10 mouse cellular contexts compared by ENCODE assay signal in the genomic region with DNA sequence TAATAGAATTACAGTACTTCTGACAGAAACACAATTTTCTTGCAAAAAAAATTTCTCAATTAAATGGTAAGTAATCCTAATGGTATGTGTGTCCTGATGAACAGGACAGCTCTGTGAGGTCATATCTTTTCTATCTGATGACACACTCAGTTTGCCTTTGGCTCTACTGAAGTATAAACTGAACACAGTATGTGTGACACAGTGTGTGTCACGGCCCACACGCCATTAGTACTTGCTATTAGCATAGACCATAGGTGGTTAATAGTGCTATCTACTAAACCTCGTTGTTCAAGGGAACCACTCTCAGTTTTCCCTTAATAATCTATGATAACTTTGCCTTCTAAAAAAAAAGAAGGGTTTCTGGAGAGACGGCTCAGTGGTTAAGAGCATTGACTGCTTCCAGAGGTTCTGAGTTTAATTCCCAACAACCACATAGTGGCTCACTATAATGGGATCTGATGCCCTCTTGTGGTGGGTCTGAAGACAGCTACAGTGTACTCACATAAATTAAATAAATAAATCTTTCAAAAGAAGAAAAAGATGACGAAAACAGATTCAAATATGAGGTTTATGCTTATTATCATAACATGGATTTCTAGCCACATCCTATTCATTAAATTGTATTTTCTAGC. TPM values are rescaled to one million over a fixed set of nuclear protein-coding genes. Genes with fewer than 3 reads are reported as not detected.
DNase-seq lines count a peak whose midpoint lies in the region; ATAC-seq and TF ChIP-seq lines count a peak whose summit lies in the region.
"Had no signal": no experiment of that assay in that cellular context is flagged by ENCODE, and none has a peak within 500 bp of the region (broad histone marks: within the 10 kb centered on the region; RNA-seq: fewer than 3 reads in every experiment).

No protein-coding gene starts in this region.

- no peaks in the 10 kb centered on the region for H3K36me3 ChIP-seq in limb, embryonic 13.5 days
- no peaks in the 10 kb centered on the region for H3K36me3 ChIP-seq in limb, embryonic 10.5 days
- no peaks in the 10 kb centered on the region for H3K36me3 ChIP-seq in G1E (replicated peaks)
- H3K36me3 ChIP-seq in midbrain, postnatal 0 days (ENCODE audit: insufficient read depth, low read length), result no peaks in the 10 kb centered on the region
- H3K36me3 ChIP-seq: lung, embryonic 15.5 days had no signal

- no peak overlapping the region for H3K4me3 ChIP-seq in limb, embryonic 13.5 days
- no peak overlapping the region for H3K4me3 ChIP-seq in limb, embryonic 10.5 days
- no peak overlapping the region for H3K4me3 ChIP-seq in G1E (ENCODE audit: low read depth, low read length)
- H3K4me3 ChIP-seq in midbrain, postnatal 0 days (ENCODE audit: low read depth, low read length), result no peak overlapping the region
- H3K4me3 ChIP-seq: erythroblast, embryonic 14.5 days; lung, embryonic 15.5 days had no signal

- H3K4me2 ChIP-seq in limb, embryonic 13.5 days (replicated peaks), result no peak overlapping the region
- H3K4me2 ChIP-seq in midbrain, postnatal 0 days (ENCODE audit: low read depth, low read length, poor library complexity, severe bottlenecking), result no peak overlapping the region
- H3K4me2 ChIP-seq: lung, embryonic 15.5 days had no signal

- H3K4me1 ChIP-seq in limb, embryonic 13.5 days, result no peaks in the 10 kb centered on the region
- peaks cover 3% of the 10 kb centered on the region for H3K4me1 ChIP-seq in limb, embryonic 10.5 days
- H3K4me1 ChIP-seq in G1E (ENCODE audit: insufficient read depth, low read depth, low read length), result no peaks in the 10 kb centered on the region
- H3K4me1 ChIP-seq in midbrain, postnatal 0 days (ENCODE audit: insufficient read depth, low read length), result no peaks in the 10 kb centered on the region
- H3K4me1 ChIP-seq: lung, embryonic 15.5 days had no signal

- H3K27ac ChIP-seq in limb, embryonic 13.5 days, result no peak overlapping the region
- no peak overlapping the region for H3K27ac ChIP-seq in limb, embryonic 10.5 days
- no peak overlapping the region for H3K27ac ChIP-seq in midbrain, postnatal 0 days (ENCODE audit: low read depth, low read length)
- H3K27ac ChIP-seq: lung, embryonic 15.5 days had no signal

- intact Hi-C loops in gastrocnemius, postnatal 14 days (cut with DNase I; ENCODE audit: low total_unique reads), result no loop called here

- no peaks in the 10 kb centered on the region for H3K9me3 ChIP-seq in limb, embryonic 13.5 days
- no peaks in the 10 kb centered on the region for H3K9me3 ChIP-seq in limb, embryonic 10.5 days (replicated peaks)
- H3K9me3 ChIP-seq in G1E (replicated peaks), result no peaks in the 10 kb centered on the region
- H3K9me3 ChIP-seq in midbrain, postnatal 0 days (ENCODE audit: low read length), result no peaks in the 10 kb centered on the region
- H3K9me3 ChIP-seq: lung, embryonic 15.5 days had no signal

- peak; percentile 16; the same call in 1 of the 2 replicates for TF ChIP-seq CTCF in G1E (IDR thresholded peaks at IDR 0.05; ENCODE audit: low read depth, low read length)
- peak; percentile 75 for TF ChIP-seq CTCF in midbrain, postnatal 0 days (IDR thresholded peaks at IDR 0.05)

- 62% methylated on average over 5 of the region's 5 CpGs for WGBS in limb, embryonic 13.5 days
- WGBS in limb, embryonic 10.5 days, result 65% methylated on average over 5 of the region's 5 CpGs
- WGBS in midbrain, postnatal 0 days, result 61% methylated on average over 5 of the region's 5 CpGs

- no peak overlapping the region for H3K9ac ChIP-seq in limb, embryonic 13.5 days
- H3K9ac ChIP-seq in midbrain, postnatal 0 days (replicated peaks; ENCODE audit: low read length, poor library complexity, severe bottlenecking), result no peak overlapping the region
- H3K9ac ChIP-seq: lung, embryonic 15.5 days had no signal

- DNase-seq in limb, embryonic 10.5 days (ENCODE audit: low spot score), result no peak
- no peak for DNase-seq in G1E (ENCODE audit: low spot score)
- DNase-seq in adrenal gland, postnatal 25 days, result peak; percentile 8
- peak; percentile 23 for DNase-seq in gastrocnemius, postnatal 14 days
- peak; percentile 72 for DNase-seq in kidney, postnatal 10 days
- peak; percentile 62 for DNase-seq in midbrain, postnatal 0 days (ENCODE audit: low spot score)
- DNase-seq in yolk sac, embryonic 10.5 days (ENCODE audit: low spot score), result no peak

- 0 out of 2 replicates have a peak, but pooled peaks have one; percentile 67 for ATAC-seq in limb, embryonic 13.5 days (ENCODE audit: low FRiP score, low read depth)
- ATAC-seq in G1E (ENCODE audit: extremely low read depth, insufficient number of reproducible peaks, low FRiP score, poor library complexity, severe bottlenecking), result 0 out of 2 replicates have a peak, but pooled peaks have one; percentile 8
- 0 out of 2 replicates have a peak, but pooled peaks have one; percentile 49 for ATAC-seq in midbrain, postnatal 0 days (ENCODE audit: low FRiP score)

- H3K27me3 ChIP-seq in limb, embryonic 13.5 days, result no peaks in the 10 kb centered on the region
- H3K27me3 ChIP-seq in limb, embryonic 10.5 days (ENCODE audit: low read depth, poor library complexity, severe bottlenecking), result no peaks in the 10 kb centered on the region
- H3K27me3 ChIP-seq in G1E (ENCODE audit: insufficient read depth, low read length), result no peaks in the 10 kb centered on the region
- H3K27me3 ChIP-seq in midbrain, postnatal 0 days (ENCODE audit: insufficient read depth, low read length), result no peaks in the 10 kb centered on the region
- H3K27me3 ChIP-seq: lung, embryonic 15.5 days had no signal

RNA-seq across cellular contexts. Expression of a gene that starts 11.5 kb away (rescaled TPM):
- 76.3 and 79.1 TPM in 2 replicates for polyA plus RNA-seq in limb, embryonic 13.5 days (2015; fragmentation: Nextera tagmentation; extraction: Ambion mirVana)
- 80.2 and 84.7 TPM in 2 replicates for polyA plus RNA-seq in limb, embryonic 10.5 days (2016; fragmentation: Nextera tagmentation; extraction: Ambion mirVana)
- total RNA-seq in G1E (2014; fragmentation: Nextera tagmentation) (77.0 and 96.8 TPM in 2 replicates), G1E (2017) (53.4 and 69.7 TPM in 2 replicates)
- polyA plus RNA-seq in G1E (2012), result 76.1 and 79.6 TPM in 2 replicates
- 36.8 and 37.2 TPM in 2 replicates for total RNA-seq in adrenal gland, postnatal 25 days (2021)
- total RNA-seq in gastrocnemius, postnatal 14 days (2021), result 10 to 100 TPM; 22.5 to 23.4 TPM
- total RNA-seq in midbrain, postnatal 0 days (2014; rRNA removed), result 12.8 and 16.5 TPM in 2 replicates
- 51.1 and 55.1 TPM in 2 replicates for polyA plus RNA-seq in midbrain, postnatal 0 days (2015; fragmentation: Nextera tagmentation; extraction: Ambion mirVana)

RNA-seq across cellular contexts. Expression of a gene that starts 15.1 kb away (rescaled TPM):
- 0.27 TPM in 1 of 2 replicates, not detected in the other for polyA plus RNA-seq in limb, embryonic 13.5 days (2015; fragmentation: Nextera tagmentation; extraction: Ambion mirVana)
- polyA plus RNA-seq in limb, embryonic 10.5 days (2016; fragmentation: Nextera tagmentation; extraction: Ambion mirVana), result 0.14 TPM in 1 of 2 replicates, not detected in the other
- total RNA-seq in G1E (2014; fragmentation: Nextera tagmentation), result not detected in 2 replicates
- not detected in 2 replicates for total RNA-seq in G1E (2017)
- polyA plus RNA-seq in G1E (2012), result not detected in 2 replicates
- total RNA-seq in adrenal gland, postnatal 25 days (2021), result 0.27 TPM in 1 of 2 replicates, not detected in the other
- total RNA-seq in gastrocnemius, postnatal 14 days (2021), result under 1 TPM; 0.24 to 0.43 TPM
- total RNA-seq in midbrain, postnatal 0 days (2014; rRNA removed), result 0.82 and 1.7 TPM in 2 replicates
- 0.47 and 0.58 TPM in 2 replicates for polyA plus RNA-seq in midbrain, postnatal 0 days (2015; fragmentation: Nextera tagmentation; extraction: Ambion mirVana)
- polyA plus RNA-seq: erythroblast, embryonic 14.5 days; lung, embryonic 15.5 days had no signal

RNA-seq across cellular contexts. Expression of a gene that starts 22.1 kb away (rescaled TPM):
- 9.4 and 10.1 TPM in 2 replicates for polyA plus RNA-seq in limb, embryonic 13.5 days (2015; fragmentation: Nextera tagmentation; extraction: Ambion mirVana)
- polyA plus RNA-seq in limb, embryonic 10.5 days (2016; fragmentation: Nextera tagmentation; extraction: Ambion mirVana), result 8.1 and 9.6 TPM in 2 replicates
- total RNA-seq in G1E (2014; fragmentation: Nextera tagmentation) (11.9 and 14.0 TPM in 2 replicates), G1E (2017) (14.7 and 17.0 TPM in 2 replicates)
- polyA plus RNA-seq in G1E (2012), result 2.5 and 3.1 TPM in 2 replicates
- 31.1 and 41.5 TPM in 2 replicates for total RNA-seq in adrenal gland, postnatal 25 days (2021)
- 1 to 10 TPM; 7.0 to 8.4 TPM for total RNA-seq in gastrocnemius, postnatal 14 days (2021)
- 250 and 309 TPM in 2 replicates for total RNA-seq in midbrain, postnatal 0 days (2014; rRNA removed)
- polyA plus RNA-seq in midbrain, postnatal 0 days (2015; fragmentation: Nextera tagmentation; extraction: Ambion mirVana), result 212 and 248 TPM in 2 replicates

RNA-seq across cellular contexts. Expression of a gene that starts 55.0 kb away (rescaled TPM):
- 0.05 and 0.10 TPM in 2 replicates for polyA plus RNA-seq in limb, embryonic 13.5 days (2015; fragmentation: Nextera tagmentation; extraction: Ambion mirVana)
- 0.06 TPM in 1 of 2 replicates, not detected in the other for polyA plus RNA-seq in limb, embryonic 10.5 days (2016; fragmentation: Nextera tagmentation; extraction: Ambion mirVana)
- total RNA-seq in G1E (2014; fragmentation: Nextera tagmentation), result not detected in 2 replicates
- total RNA-seq in G1E (2017), result 0.06 and 0.11 TPM in 2 replicates
- polyA plus RNA-seq in G1E (2012), result not detected in 2 replicates
- not detected in 2 replicates for total RNA-seq in adrenal gland, postnatal 25 days (2021)
- not detected for total RNA-seq in gastrocnemius, postnatal 14 days (2021)
- not detected in 2 replicates for total RNA-seq in midbrain, postnatal 0 days (2014; rRNA removed)
- not detected in 2 replicates for polyA plus RNA-seq in midbrain, postnatal 0 days (2015; fragmentation: Nextera tagmentation; extraction: Ambion mirVana)
- polyA plus RNA-seq: erythroblast, embryonic 14.5 days; lung, embryonic 15.5 days had no signal

Comparison
In these comparisons a context has a peak if more than half of its experiments do, and no peak if none do; other contexts are left out.
1. ATAC-seq: peak in every context shown above with its lines; median percentile 67 in limb, embryonic 13.5 days; 49 in midbrain, postnatal 0 days; 8 in G1E.
2. DNase-seq: peak in adrenal gland, postnatal 25 days (single experiment), gastrocnemius, postnatal 14 days (single experiment), kidney, postnatal 10 days (single experiment) and midbrain, postnatal 0 days (single experiment); none in limb, embryonic 10.5 days (single experiment), G1E (single experiment) and yolk sac, embryonic 10.5 days (single experiment).